Mouse (Mus musculus) cerebellum, adult 2 months (tissue): ENCODE measurements around the gene Ccdc154. TPM values are rescaled to one million over a fixed set of nuclear protein-coding genes. Genes with fewer than 3 reads are reported as not detected.

ENCODE experiments used
- DNase-seq, 2 experiments: peaks; one replicate each; pipeline ENCODE4 v3.0.0; 2021
- H3K27ac ChIP-seq: fragments of 200-500 bp; 2 replicates; pipeline ENCODE4 v1.5.1; 2012; ENCODE audit warnings: low read length, control low read depth, inconsistent platforms; ENCODE audit not compliant: insufficient read depth
- H3K27me3 ChIP-seq: fragments of 200-500 bp; 2 replicates; pipeline ENCODE4 v1.6.1; 2012; ENCODE audit warnings: inconsistent platforms, mild to moderate bottlenecking, low read length, moderate library complexity; ENCODE audit not compliant: control insufficient read depth, insufficient read depth
- H3K4me1 ChIP-seq: fragments of 200-500 bp; 2 replicates; pipeline ENCODE4 v1.6.1; 2011; ENCODE audit warnings: low read length; ENCODE audit not compliant: control insufficient read depth, insufficient read depth
- H3K4me3 ChIP-seq: fragments of 200-500 bp; replicated peaks from 2 replicates; pipeline ENCODE3; 2011; ENCODE audit warnings: mild to moderate bottlenecking, low read depth, low read length, control low read depth; ENCODE audit not compliant: insufficient read depth
- CTCF ChIP-seq: fragments of 200-500 bp; IDR thresholded peaks from 2 replicates; pipeline ENCODE4 v1.5.1; 2011; ENCODE audit warnings: low read depth, mild to moderate bottlenecking, control low read depth, low read length, moderate library complexity, borderline replicate concordance; ENCODE audit not compliant: insufficient read depth
- POLR2A ChIP-seq: fragments of 200-500 bp; IDR thresholded peaks from 2 replicates; pipeline ENCODE4 v1.6.1; 2011; ENCODE audit warnings: low read length, control low read depth, borderline replicate concordance; ENCODE audit not compliant: insufficient read depth
- WGBS: fragments of 180-500 bp; shearing (Covaris S2); methylation state at CpG from one replicate; pipeline ENCODE4 v1.1.7; 2018; 5-methylcytosine and 5-hydroxymethylcytosine counted together
- polyA plus RNA-seq: library from polyadenylated mRNA; depleted of rRNA; stranded (reverse); fragments of >200 nt; gene quantifications from 2 replicates; pipeline ENCODE4 v1.2.3, GENCODE M21; 2012

Ccdc154 gene
- polyA plus RNA-seq, 1 experiment, result 0.10 TPM

GRCm38 (mm10) chr17:25165970-25166671 is 3.9 kb downstream of the Ccdc154 start:
- Histone ChIP-seq H3K4me1 (peaks cover 9% of the 10 kb centered on the region), H3K27me3 (no peaks in the 10 kb centered on the region), H3K4me3 (no peak overlapping the region), H3K27ac (no peak overlapping the region)
- no peak for DNase-seq
- WGBS, result 68% methylated on average over 6 of the region's 6 CpGs
- TF ChIP-seq POLR2A (no peak), CTCF (no peak)

DNA sequence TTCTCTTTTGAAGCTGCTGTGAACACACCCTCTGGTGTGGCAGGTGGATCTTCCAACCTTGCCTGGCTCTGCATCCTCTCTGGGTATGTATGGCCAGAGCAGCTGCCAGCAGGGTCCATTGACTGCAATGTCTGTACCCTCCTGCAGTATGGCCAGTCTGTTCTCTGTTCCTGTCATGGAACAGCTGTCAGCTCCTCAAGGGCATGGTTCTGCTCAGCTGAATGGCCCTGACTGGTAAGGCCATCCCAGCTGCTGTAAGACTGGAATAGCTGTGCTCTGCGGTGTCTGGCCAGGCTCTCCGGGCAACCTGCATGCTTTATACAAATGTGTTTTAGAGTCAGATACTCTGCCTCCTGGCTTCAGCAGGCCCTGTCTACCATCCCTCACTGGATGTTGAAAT is 7.4 kb downstream of the Ccdc154 start:
- Histone ChIP-seq H3K27ac (no peak overlapping the region), H3K27me3 (no peaks in the 10 kb centered on the region), H3K4me3 (no peak overlapping the region), H3K4me1 (peaks cover 9% of the 10 kb centered on the region)
- no peak for DNase-seq
- 90% methylated on average over 2 of the region's 2 CpGs for WGBS
- no peak for TF ChIP-seq POLR2A
- no peak for TF ChIP-seq CTCF

GRCm38 (mm10) chr17:25172558-25172957 is 10.3 kb downstream of the Ccdc154 start:
- H3K27ac ChIP-seq, result no peak overlapping the region
- no peak for DNase-seq
- peaks cover 9% of the 10 kb centered on the region for H3K4me1 ChIP-seq
- no peak for TF ChIP-seq CTCF
- no peak for TF ChIP-seq POLR2A
- 74% methylated on average over 3 of the region's 3 CpGs for WGBS
- H3K4me3 ChIP-seq, result no peak overlapping the region
- H3K27me3 ChIP-seq, result no peaks in the 10 kb centered on the region

- DNase-seq, result no peak
- no peak within 1 kb of the TSS for H3K4me3 ChIP-seq
- 32% methylated on average over 9 of the region's 9 CpGs for WGBS
- H3K4me1 ChIP-seq, result no peaks in the 10 kb centered on the region
- H3K27ac ChIP-seq, result no peak within 1 kb of the TSS
- no peak for TF ChIP-seq CTCF
- TF ChIP-seq POLR2A, result no peak
- no peaks in the 10 kb centered on the region for H3K27me3 ChIP-seq
These were observed 13.2 kb downstream of the Ccdc154 start, which contains the start of gene Gm38655 for GRCm38 (mm10) chr17:25175411-25175810. Gene Gm38655, minus strand, starts transcription at chr17:25175471.

DNA sequence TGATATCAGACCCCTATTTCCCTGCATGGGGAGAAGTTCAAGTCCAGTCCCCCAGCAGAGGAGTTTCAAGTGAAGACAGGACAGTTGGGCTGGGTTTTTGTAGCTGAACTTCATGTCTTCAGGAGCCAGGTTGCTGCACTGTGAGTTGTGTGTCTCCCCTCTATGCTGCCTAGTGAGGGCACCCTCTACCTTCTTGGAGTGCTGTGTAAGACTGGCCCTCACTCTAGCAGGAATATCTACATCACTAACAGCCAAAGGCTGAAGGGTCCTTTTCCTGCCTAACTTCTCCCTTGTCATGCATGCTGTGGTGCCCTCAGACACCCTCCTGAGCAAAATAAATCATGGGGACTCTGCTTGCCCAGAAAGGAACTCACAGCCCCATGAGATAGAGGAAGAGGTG is 21.0 kb downstream of the Ccdc154 start:
- peak overlapping the region; percentile 8 for H3K4me3 ChIP-seq
- peak in 1 of 2 experiments; percentile 30 for DNase-seq
- H3K27me3 ChIP-seq, result no peaks in the 10 kb centered on the region
- peaks cover 9% of the 10 kb centered on the region; the same call in 1 of the 2 replicates for H3K4me1 ChIP-seq
- TF ChIP-seq POLR2A (no peak), CTCF (peak; percentile 53; the same call in 1 of the 2 replicates)
- peak overlapping the region; percentile 42 for H3K27ac ChIP-seq

DNA sequence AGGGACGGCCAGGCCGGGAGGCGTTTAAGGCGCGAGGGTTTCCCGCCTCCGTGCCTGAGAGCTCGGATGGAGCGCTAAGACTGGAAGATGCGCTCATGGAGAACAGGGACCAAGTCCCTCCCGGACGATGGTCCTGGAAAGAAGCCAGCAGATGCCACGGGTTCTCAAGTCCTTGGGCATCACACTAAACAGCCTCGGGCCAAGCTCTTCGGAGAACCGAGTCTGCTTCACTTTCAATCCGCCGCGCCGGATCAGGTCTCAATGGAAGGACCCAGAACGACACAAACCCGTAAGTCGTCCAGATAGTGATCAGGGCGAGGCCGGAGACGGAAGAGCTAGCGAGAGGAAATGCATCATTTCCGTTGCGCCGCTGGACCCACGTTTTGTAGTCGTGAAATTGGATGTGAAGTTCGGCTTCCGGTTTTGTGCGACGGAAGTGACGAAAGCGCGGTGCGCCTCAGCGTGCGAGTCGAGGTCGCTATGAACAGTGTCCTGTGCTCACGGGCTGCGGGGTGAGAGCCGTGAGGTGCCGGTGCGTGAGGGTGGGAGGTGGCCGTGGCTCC is 21.9 kb downstream of the Ccdc154 start, which contains the start of gene BC003965:
Gene BC003965, plus strand, starts transcription at position 426 of the 563 bp plus-strand sequence.
- H3K4me3 ChIP-seq, result peak within 1 kb of the TSS; percentile 81
- WGBS, result under 1% methylated on average over 50 of the region's 50 CpGs
- H3K27ac ChIP-seq, result peak within 1 kb of the TSS; percentile 73
- TF ChIP-seq CTCF (no peak), POLR2A (peak; percentile 98)
- H3K27me3 ChIP-seq, result no peaks in the 10 kb centered on the region
- peak; percentile 98 to 99 for DNase-seq
- peaks cover 9% of the 10 kb centered on the region; the same call in 1 of the 2 replicates for H3K4me1 ChIP-seq

DNA sequence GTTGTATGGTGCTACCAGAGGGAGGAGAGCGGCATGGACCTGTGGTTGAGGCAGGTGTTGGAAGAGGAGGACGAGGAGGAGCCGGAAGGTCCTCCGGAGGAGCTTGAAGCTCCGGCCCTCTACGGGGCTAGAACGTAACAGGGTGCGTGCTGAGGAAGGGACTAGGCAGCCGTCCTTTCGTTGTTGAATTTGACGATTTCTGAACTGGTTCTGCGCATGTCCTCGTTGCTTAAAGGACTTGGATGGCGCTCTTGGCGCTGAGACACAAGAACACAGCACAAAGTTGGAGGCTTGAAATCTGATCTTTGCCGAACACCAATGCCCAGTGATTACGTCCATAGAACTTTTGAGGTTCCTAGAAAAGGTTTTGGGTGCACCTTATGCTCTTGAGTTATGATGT is 22.7 kb downstream of the Ccdc154 start:
- no peak for DNase-seq
- Histone ChIP-seq H3K27me3 (no peaks in the 10 kb centered on the region), H3K4me1 (peaks cover 9% of the 10 kb centered on the region; the same call in 1 of the 2 replicates), H3K4me3 (peak overlapping the region; percentile 81), H3K27ac (no peak overlapping the region)
- TF ChIP-seq CTCF (no peak), POLR2A (no peak)
- 8% methylated on average over 17 of the region's 17 CpGs for WGBS

DNA sequence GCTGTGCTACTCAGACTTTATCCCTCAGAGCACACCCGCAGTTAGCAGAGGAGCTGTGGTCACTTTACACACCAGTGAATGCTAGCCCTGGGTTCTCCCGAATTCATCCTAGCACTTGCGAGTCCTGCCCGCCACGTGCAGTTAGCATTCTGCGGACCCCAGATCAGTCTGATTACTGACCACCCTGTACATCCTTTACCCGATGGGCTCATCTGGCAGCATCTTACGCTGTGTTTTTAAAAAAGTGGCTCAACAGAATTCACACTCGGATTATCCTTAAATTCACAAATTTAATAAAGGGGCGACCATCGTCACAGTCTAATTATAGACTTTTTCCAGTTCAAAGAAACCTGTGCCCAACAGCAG is 25.5 kb downstream of the Ccdc154 start:
- TF ChIP-seq CTCF (no peak), POLR2A (no peak)
- WGBS, result 5% methylated on average over 11 of the region's 11 CpGs
- no peaks in the 10 kb centered on the region for H3K27me3 ChIP-seq
- H3K27ac ChIP-seq, result no peak overlapping the region
- H3K4me3 ChIP-seq, result peak overlapping the region; percentile 84
- DNase-seq, result peak in 1 of 2 experiments; percentile 13
- H3K4me1 ChIP-seq, result peaks cover 12% of the 10 kb centered on the region
